Mouse (Mus musculus): Measurements from ENCODE around the gene Snx3. TPM values are rescaled to one million over a fixed set of nuclear protein-coding genes. Genes with fewer than 3 reads are reported as not detected.

Gene Snx3
- polyA plus RNA-seq, 1 experiment: 221 TPM

DNA sequence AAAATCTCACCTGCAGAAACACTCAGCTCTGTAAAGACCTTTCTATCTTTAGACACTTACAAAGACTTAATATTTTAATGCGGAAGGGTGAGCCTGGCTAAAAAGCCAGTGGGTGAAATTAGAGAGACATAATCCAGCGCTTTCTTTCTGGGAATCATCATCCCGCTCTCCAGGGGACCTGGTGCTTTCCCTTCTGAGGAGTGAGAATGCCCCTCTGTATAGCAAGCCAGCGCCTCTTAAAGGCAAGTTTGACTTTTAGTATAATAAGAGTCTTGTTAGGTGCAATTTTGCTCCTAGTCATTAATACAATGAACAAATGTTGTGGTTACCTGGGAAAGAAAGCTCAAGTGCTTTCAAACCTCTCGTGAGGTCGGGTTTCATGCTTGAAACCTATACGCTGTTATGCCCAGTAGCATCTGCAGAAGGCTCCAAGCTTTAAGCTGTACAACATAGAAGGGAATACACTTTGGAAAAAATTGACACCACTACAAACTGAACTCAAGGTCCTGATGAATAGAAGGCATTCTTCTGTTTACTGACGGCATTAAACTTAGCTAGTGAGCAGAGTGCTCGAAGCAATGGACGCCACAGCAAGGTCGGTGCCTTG lies 21.8 kb downstream of the Snx3 start:
- H3K4me3 ChIP-seq (ENCODE audit: insufficient read depth, low read length): no peak overlapping the region
- no peak overlapping the region for H3K27ac ChIP-seq (ENCODE audit: insufficient read depth, low read length)
- peaks cover 4% of the 10 kb centered on the region; the same call in 1 of the 2 replicates for H3K4me1 ChIP-seq (ENCODE audit: control insufficient read depth, insufficient read depth, low read length)
- TF ChIP-seq CTCF (IDR thresholded peaks at IDR 0.05; ENCODE audit: borderline replicate concordance, insufficient read depth, low read length): no peak
- TF ChIP-seq POLR2A (IDR thresholded peaks at IDR 0.05; ENCODE audit: low read depth, low read length): no peak

DNA sequence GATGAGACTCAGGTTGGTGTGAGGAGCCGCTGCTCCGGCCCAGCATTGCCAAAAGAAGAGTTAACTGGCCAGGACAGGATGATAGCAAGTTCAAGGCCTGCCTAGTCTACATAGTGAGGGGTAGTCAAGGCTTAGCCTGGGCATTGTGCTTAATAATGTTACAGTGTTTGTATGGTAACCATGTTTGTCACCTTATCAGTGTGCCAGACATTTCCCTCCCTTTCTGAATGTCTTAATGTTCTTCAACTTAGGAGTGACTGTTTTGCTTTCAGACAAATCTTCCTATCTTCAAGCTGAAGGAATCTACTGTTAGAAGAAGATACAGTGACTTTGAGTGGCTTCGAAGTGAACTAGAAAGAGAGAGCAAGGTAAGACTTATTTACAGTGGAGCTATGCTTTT lies 23.9 kb downstream of the Snx3 start:
- no peak overlapping the region for H3K4me3 ChIP-seq (ENCODE audit: insufficient read depth, low read length)
- no peak overlapping the region for H3K27ac ChIP-seq (ENCODE audit: insufficient read depth, low read length)
- TF ChIP-seq POLR2A (IDR thresholded peaks at IDR 0.05; ENCODE audit: low read depth, low read length): no peak
- no peak for TF ChIP-seq CTCF (IDR thresholded peaks at IDR 0.05; ENCODE audit: borderline replicate concordance, insufficient read depth, low read length)
- H3K4me1 ChIP-seq (ENCODE audit: control insufficient read depth, insufficient read depth, low read length): peaks cover 4% of the 10 kb centered on the region; the same call in 1 of the 2 replicates

DNA sequence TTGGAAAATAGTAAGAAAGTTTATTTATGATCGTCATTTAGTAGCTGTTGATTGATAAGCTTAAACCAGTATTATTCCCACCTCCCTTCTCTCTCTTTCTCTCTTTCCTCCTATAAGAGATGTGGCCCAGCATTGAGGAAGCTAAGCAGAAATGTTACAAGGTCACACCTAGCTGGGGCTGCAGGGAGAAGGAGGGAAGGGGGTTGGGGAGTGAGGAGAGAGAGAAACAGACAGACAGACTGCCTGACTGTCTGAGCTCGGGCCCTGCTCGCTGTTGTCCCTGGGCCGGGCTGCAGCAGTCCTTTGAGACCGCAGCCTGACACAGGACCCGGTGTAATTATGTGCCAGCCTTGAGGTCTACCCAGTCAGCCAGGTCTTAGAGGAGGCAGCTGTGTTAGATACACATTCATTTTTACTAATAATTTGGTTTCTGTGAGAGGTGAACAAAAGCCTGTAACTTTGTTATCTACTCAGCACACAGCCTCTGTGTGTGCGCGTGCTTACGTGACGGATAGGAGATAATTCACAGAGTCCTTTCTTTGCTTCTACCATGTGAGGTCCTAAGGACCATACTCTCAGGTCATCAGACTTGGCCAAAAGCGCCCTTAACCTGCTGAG lies 32.1 kb downstream of the Snx3 start:
- Histone ChIP-seq H3K27ac (ENCODE audit: insufficient read depth, low read length) (no peak overlapping the region), H3K4me3 (ENCODE audit: insufficient read depth, low read length) (no peak overlapping the region), H3K4me1 (ENCODE audit: control insufficient read depth, insufficient read depth, low read length) (no peaks in the 10 kb centered on the region)
- no peak for TF ChIP-seq CTCF (IDR thresholded peaks at IDR 0.05; ENCODE audit: borderline replicate concordance, insufficient read depth, low read length)
- no peak for TF ChIP-seq POLR2A (IDR thresholded peaks at IDR 0.05; ENCODE audit: low read depth, low read length)

DNA sequence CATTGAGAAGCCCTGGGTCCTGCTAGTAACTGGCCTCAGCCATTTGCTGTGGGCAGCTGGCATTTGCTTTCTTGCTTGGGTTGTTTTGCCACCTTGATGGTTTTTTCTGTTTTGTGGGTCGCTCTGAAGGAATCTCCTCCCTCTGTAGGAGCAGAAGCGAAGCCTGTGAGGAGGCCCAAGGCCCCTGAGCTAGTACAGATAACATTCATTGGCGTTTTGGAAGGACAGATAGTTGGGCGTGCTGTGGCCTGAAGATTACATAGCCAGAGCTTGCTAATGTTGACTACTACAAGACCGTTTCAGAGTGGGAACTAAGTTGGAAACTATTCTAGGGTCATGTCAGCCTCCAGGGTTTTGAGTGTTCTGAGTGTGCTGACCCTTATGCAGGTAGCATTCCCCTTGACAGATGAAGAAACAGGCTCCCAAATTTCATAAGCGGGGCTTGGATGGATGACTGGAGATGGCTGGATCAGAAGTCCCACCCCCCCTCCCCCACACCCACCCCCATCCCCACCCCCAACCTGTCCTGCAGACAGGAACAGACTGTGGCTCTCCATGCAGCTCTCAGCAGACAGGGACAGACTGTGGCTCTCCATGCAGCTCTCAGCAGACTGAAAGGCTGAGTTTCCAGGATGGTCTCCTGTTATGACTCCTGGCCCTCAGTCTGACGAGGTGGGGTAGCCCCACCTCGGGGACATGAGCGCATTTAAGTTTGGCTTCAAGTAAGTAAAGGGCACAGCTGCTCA lies 35.9 kb downstream of the Snx3 start:
- no peaks in the 10 kb centered on the region for H3K4me1 ChIP-seq (ENCODE audit: control insufficient read depth, insufficient read depth, low read length)
- no peak for TF ChIP-seq POLR2A (IDR thresholded peaks at IDR 0.05; ENCODE audit: low read depth, low read length)
- TF ChIP-seq CTCF (IDR thresholded peaks at IDR 0.05; ENCODE audit: borderline replicate concordance, insufficient read depth, low read length): no peak
- no peak overlapping the region for H3K4me3 ChIP-seq (ENCODE audit: insufficient read depth, low read length)
- H3K27ac ChIP-seq (ENCODE audit: insufficient read depth, low read length): no peak overlapping the region

DNA sequence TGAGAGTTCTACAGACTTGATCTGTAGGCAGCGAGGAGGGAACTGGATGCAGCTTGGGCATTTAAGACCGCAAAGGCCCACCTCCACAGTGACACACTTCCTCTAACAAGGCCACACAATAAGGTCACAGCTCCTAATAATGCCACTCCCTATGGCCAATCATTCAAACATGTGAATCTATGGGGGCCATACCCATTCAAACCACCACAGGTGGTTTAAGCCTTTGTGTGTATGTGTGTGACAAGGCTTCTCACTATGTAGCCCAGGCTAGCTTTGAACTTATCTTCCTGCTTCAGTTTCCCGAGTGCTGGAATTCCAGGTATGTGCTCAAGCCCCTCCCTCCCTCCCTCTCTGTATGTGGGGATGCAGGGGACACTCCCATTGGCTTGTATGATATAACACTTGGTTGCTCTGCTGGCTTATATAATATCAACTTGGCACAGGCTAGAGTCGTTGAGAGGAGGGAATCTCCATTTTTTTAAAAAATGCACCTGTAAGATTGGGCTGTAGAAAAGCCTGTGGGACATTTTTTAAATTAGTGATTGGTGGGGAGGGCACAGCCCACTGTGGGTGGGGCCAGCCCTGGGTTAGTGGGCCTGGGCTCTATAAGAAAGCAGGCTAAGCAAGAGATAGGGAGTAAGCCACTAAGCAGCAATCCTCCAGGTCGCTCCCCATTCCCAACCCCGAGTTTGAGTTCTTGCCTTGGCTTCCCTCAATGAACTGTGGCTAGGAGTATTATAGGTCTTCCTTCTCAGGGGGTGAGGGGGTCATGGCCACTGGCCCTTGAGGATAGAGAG lies 44.1 kb downstream of the Snx3 start:
- H3K4me3 ChIP-seq (ENCODE audit: insufficient read depth, low read length): no peak overlapping the region
- no peak for TF ChIP-seq CTCF (IDR thresholded peaks at IDR 0.05; ENCODE audit: borderline replicate concordance, insufficient read depth, low read length)

DNA sequence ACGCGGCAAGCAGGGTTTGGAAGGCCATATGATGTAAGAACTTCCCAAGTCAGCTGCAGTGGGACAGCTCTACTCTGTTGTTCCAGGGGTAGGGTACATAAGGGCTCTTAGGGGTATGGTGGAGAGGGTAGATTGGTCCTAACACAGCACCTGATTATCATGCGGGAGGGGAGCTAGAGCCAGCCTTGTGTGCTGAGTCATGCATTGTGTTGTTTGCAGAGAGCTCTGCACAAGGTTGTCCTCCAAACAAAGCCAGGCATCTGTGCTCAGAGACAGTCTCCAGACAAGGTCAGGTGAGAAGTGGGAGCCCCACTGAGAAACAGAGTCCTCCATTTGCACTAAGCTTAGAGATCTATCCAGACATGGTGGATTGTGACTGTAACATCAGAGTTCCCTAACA lies 44.7 kb downstream of the Snx3 start:
- TF ChIP-seq POLR2A (IDR thresholded peaks at IDR 0.05; ENCODE audit: low read depth, low read length): no peak
- no peak for TF ChIP-seq CTCF (IDR thresholded peaks at IDR 0.05; ENCODE audit: borderline replicate concordance, insufficient read depth, low read length)
- no peaks in the 10 kb centered on the region for H3K4me1 ChIP-seq (ENCODE audit: control insufficient read depth, insufficient read depth, low read length)
- H3K27ac ChIP-seq (ENCODE audit: insufficient read depth, low read length): no peak overlapping the region
- H3K4me3 ChIP-seq (ENCODE audit: insufficient read depth, low read length): no peak overlapping the region

More for the DNA sequence above, 44.1 kb downstream of the Snx3 start:
- Histone ChIP-seq H3K4me1 (ENCODE audit: control insufficient read depth, insufficient read depth, low read length) (no peaks in the 10 kb centered on the region), H3K27ac (ENCODE audit: insufficient read depth, low read length) (no peak overlapping the region)

DNA sequence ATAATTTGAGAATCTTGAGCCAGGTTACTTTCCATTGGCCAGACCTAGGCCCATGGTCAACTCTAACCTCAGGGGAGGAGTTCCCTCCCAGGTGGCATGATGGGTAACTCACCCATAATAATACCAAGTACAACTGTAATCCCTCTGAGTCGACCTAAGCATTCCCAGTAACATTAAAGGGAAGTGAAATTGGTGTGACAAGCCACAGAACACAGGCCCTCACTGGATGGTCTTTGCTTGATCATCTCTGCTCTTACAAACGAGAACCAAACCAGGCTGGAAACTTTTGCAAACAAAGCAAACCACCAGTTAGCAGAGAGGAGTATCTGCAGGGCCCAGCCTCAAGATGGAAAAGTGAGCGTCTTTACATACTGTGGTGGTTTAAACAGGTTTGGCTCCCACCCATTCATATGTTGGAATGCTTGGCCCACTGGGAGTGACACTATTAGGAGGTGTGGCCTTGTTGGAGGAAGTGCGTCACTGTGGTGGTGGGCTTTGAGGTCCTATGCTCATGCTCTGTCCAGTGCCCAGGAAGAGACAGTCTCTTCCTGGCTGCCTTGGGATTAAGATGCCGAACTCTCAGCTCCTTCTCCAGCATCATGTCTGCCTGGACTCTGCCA lies 57.9 kb downstream of the Snx3 start:
- Histone ChIP-seq H3K4me1 (ENCODE audit: control insufficient read depth, insufficient read depth, low read length) (no peaks in the 10 kb centered on the region), H3K4me3 (ENCODE audit: insufficient read depth, low read length) (no peak overlapping the region), H3K27ac (ENCODE audit: insufficient read depth, low read length) (no peak overlapping the region)
- TF ChIP-seq POLR2A (IDR thresholded peaks at IDR 0.05; ENCODE audit: low read depth, low read length) (no peak), CTCF (IDR thresholded peaks at IDR 0.05; ENCODE audit: borderline replicate concordance, insufficient read depth, low read length) (no peak)

DNA sequence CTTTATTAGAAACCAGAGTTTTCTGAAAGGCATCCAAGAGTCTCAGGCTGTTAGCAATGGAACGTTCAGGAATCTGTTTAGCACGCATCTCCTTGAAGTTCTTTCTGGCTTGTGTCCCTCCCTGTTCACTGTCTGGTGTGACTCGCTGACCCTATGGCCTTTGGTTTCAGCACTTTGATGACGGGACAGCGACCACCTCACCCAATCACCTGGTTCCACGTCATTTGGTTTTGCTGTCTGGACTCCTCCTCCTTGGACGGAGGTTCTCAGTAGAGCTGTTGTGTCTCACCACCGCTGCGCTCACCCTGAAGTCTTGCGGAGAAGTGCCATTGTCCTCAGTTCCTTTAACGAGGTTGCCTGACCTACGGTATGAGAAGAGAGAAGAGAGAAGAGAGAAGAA lies 60.4 kb downstream of the Snx3 start:
- TF ChIP-seq POLR2A (IDR thresholded peaks at IDR 0.05; ENCODE audit: low read depth, low read length) (no peak), CTCF (IDR thresholded peaks at IDR 0.05; ENCODE audit: borderline replicate concordance, insufficient read depth, low read length) (no peak)
- Histone ChIP-seq H3K4me1 (ENCODE audit: control insufficient read depth, insufficient read depth, low read length) (no peaks in the 10 kb centered on the region), H3K4me3 (ENCODE audit: insufficient read depth, low read length) (no peak overlapping the region), H3K27ac (ENCODE audit: insufficient read depth, low read length) (no peak overlapping the region)

DNA sequence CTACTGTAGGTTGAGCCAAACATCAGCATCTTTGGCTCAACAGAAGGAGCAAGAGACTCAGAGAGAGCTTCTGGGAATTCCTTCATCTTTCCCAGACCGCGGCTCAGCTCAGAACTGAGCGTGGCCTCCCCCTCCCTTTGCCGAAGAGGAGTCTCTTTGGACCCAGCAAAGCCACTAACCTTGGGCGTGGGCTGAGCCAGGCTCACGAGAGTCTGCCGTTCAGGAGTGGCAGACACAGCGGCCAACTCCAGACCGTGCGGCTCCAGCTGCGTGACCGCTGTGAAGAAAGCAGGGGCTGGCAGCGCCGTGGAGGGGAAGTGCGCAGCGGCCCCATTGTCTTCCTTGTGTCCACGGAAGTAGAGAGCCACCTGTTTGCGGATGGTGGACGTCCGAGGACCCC lies 70.7 kb downstream of the Snx3 start:
- H3K27ac ChIP-seq (ENCODE audit: insufficient read depth, low read length): no peak overlapping the region
- H3K4me3 ChIP-seq (ENCODE audit: insufficient read depth, low read length): no peak overlapping the region

More for the DNA sequence above, 70.7 kb downstream of the Snx3 start:
- no peaks in the 10 kb centered on the region for H3K4me1 ChIP-seq (ENCODE audit: control insufficient read depth, insufficient read depth, low read length)
- TF ChIP-seq POLR2A (IDR thresholded peaks at IDR 0.05; ENCODE audit: low read depth, low read length): no peak
- no peak for TF ChIP-seq CTCF (IDR thresholded peaks at IDR 0.05; ENCODE audit: borderline replicate concordance, insufficient read depth, low read length)

All from embryonic fibroblast, embryonic 13.5 days (primary cell).